Mouse (Mus musculus) MEL (cell line): ENCODE data around the gene Pan2. TPM values are rescaled to one million over a fixed set of nuclear protein-coding genes. Genes with fewer than 3 reads are reported as not detected.

ENCODE experiments used
- DNase-seq: peaks from one replicate; pipeline ENCODE4 v3.0.0; 2011; ENCODE audit warnings: low read depth, low spot score
- H3K27ac ChIP-seq: 2 replicates; pipeline ENCODE4 v1.5.1; 2012; ENCODE audit warnings: low read depth, mild to moderate bottlenecking, control low read depth, low read length, moderate library complexity; ENCODE audit not compliant: control insufficient read depth
- H3K27me3 ChIP-seq, 2 experiments: fragments of 150-350 bp in 1 of 2; sonication (generic) in 1 of 2; 2 replicates each; pipeline ENCODE4 v1.6.1; 2012; ENCODE audit warnings: low read length in 2 of 2, mild to moderate bottlenecking in 2 of 2, improper control_type of control experiment in 1 of 2, moderate library complexity in 1 of 2; ENCODE audit not compliant: insufficient read depth in 2 of 2, control insufficient read depth in 1 of 2
- H3K36me3 ChIP-seq, 2 experiments: 2 replicates each; pipeline ENCODE4 v1.6.1; 2012 to 2014; ENCODE audit warnings: low read length in 2 of 2, improper control_type of control experiment in 1 of 2, inconsistent platforms in 1 of 2, mild to moderate bottlenecking in 1 of 2; ENCODE audit not compliant: insufficient read depth in 2 of 2, control insufficient read depth in 1 of 2
- H3K4me1 ChIP-seq, 2 experiments: fragments of 150-350 bp in 1 of 2; sonication (generic) in 1 of 2; 2 replicates each; pipeline ENCODE4 v1.6.1; 2012; ENCODE audit warnings: low read length in 2 of 2, improper control_type of control experiment in 1 of 2, mild to moderate bottlenecking in 1 of 2; ENCODE audit not compliant: insufficient read depth in 2 of 2, control insufficient read depth in 1 of 2
- H3K4me3 ChIP-seq, 2 experiments: fragments of 150-350 bp in 1 of 2; sonication (generic) in 1 of 2; 2 replicates each; pipeline ENCODE4 v1.5.1; 2012; ENCODE audit warnings: low read depth in 2 of 2, low read length in 2 of 2, mild to moderate bottlenecking in 2 of 2, moderate library complexity in 2 of 2, control low read depth in 1 of 2, improper control_type of control experiment in 1 of 2; ENCODE audit not compliant: control insufficient read depth in 1 of 2, insufficient read depth in 1 of 2
- H3K79me2 ChIP-seq: 2 replicates; pipeline ENCODE4 v1.6.1; 2012; ENCODE audit warnings: mild to moderate bottlenecking, low read length, moderate library complexity; ENCODE audit not compliant: control insufficient read depth, poor library complexity, insufficient read depth
- H3K9ac ChIP-seq: 2 replicates; pipeline ENCODE4 v1.6.1; 2012; ENCODE audit warnings: low read depth, mild to moderate bottlenecking, control low read depth, low read length, moderate library complexity; ENCODE audit not compliant: control insufficient read depth, poor library complexity, severe bottlenecking
- H3K9me3 ChIP-seq: fragments of 150-350 bp; sonication (generic); replicated peaks from 2 replicates; pipeline ENCODE4 v1.6.1; 2012; ENCODE audit warnings: mild to moderate bottlenecking, low read length, improper control_type of control experiment, moderate library complexity; ENCODE audit not compliant: insufficient read depth
- BHLHE40 ChIP-seq: IDR thresholded peaks from 2 replicates; pipeline ENCODE4 v1.6.1; 2012; ENCODE audit warnings: low read depth, mild to moderate bottlenecking, inconsistent platforms, low read length, improper control_type of control experiment, borderline replicate concordance
- CHD1 ChIP-seq: IDR thresholded peaks from 2 replicates; pipeline ENCODE4 v1.6.1; 2012; ENCODE audit warnings: low read depth, mild to moderate bottlenecking, inconsistent platforms, low read length, improper control_type of control experiment
- E2F4 ChIP-seq: IDR thresholded peaks from 2 replicates; pipeline ENCODE4 v1.6.1; 2011; ENCODE audit warnings: low read depth, low read length, improper control_type of control experiment, borderline replicate concordance
- ETS1 ChIP-seq: IDR thresholded peaks from 2 replicates; pipeline ENCODE4 v1.6.1; 2012; ENCODE audit warnings: low read depth, mild to moderate bottlenecking, inconsistent platforms, low read length, improper control_type of control experiment, moderate library complexity
- GATA1 ChIP-seq: IDR thresholded peaks from 2 replicates; pipeline ENCODE4 v1.6.1; 2011; ENCODE audit warnings: low read depth, low read length, improper control_type of control experiment
- HCFC1 ChIP-seq: IDR thresholded peaks from 2 replicates; pipeline ENCODE4 v1.6.1; 2012; ENCODE audit warnings: low read depth, mild to moderate bottlenecking, inconsistent platforms, low read length, improper control_type of control experiment, moderate library complexity
- MAX ChIP-seq: IDR thresholded peaks from 2 replicates; pipeline ENCODE4 v1.6.1; 2011; ENCODE audit warnings: low read length, improper control_type of control experiment
- MAZ ChIP-seq: IDR thresholded peaks from 2 replicates; pipeline ENCODE4 v1.6.1; 2012; ENCODE audit warnings: low read depth, mild to moderate bottlenecking, inconsistent platforms, low read length, improper control_type of control experiment
- MEF2A ChIP-seq: IDR thresholded peaks from 2 replicates; pipeline ENCODE4 v1.6.1; 2014; ENCODE audit warnings: low read depth, mild to moderate bottlenecking, inconsistent platforms, low read length, improper control_type of control experiment; ENCODE audit not compliant: poor library complexity, insufficient replicate concordance, severe bottlenecking; ENCODE audit errors: extremely low read depth
- MYC ChIP-seq: IDR thresholded peaks from 2 replicates; pipeline ENCODE4 v1.6.1; 2011; ENCODE audit warnings: low read depth, mild to moderate bottlenecking, low read length, improper control_type of control experiment, moderate library complexity
- NELFE ChIP-seq: IDR thresholded peaks from 2 replicates; pipeline ENCODE4 v1.6.1; 2011; ENCODE audit warnings: low read depth, low read length, improper control_type of control experiment
- POLR2A ChIP-seq, 2 experiments: IDR thresholded peaks; 2 replicates each; pipeline ENCODE4 v1.6.1; 2011 to 2012; ENCODE audit warnings: low read length in 2 of 2, mild to moderate bottlenecking in 2 of 2, control low read depth in 1 of 2, improper control_type of control experiment in 1 of 2, low read depth in 1 of 2, moderate library complexity in 1 of 2; ENCODE audit not compliant: control insufficient read depth in 1 of 2, insufficient read depth in 1 of 2, poor library complexity in 1 of 2
- POLR2AphosphoS5 ChIP-seq: IDR thresholded peaks from 2 replicates; pipeline ENCODE4 v1.6.1; 2012; ENCODE audit warnings: low read depth, borderline replicate concordance, mild to moderate bottlenecking, inconsistent platforms, low read length, moderate library complexity, mixed read lengths
- TBP ChIP-seq: IDR thresholded peaks from 2 replicates; pipeline ENCODE4 v1.8.0; 2011; ENCODE audit warnings: low read depth, low read length, improper control_type of control experiment
- TCF12 ChIP-seq: IDR thresholded peaks from 2 replicates; pipeline ENCODE4 v1.6.1; 2014; ENCODE audit warnings: low read depth, mild to moderate bottlenecking, inconsistent platforms, low read length, improper control_type of control experiment, moderate library complexity
- UBTF ChIP-seq: IDR thresholded peaks from 2 replicates; pipeline ENCODE4 v1.6.1; 2012; ENCODE audit warnings: low read depth, mild to moderate bottlenecking, inconsistent platforms, low read length, improper control_type of control experiment, moderate library complexity, borderline replicate concordance; ENCODE audit not compliant: insufficient read depth
- USF1 ChIP-seq: IDR thresholded peaks from 2 replicates; pipeline ENCODE4 v1.6.1; 2014; ENCODE audit warnings: low read depth, mild to moderate bottlenecking, inconsistent platforms, low read length, improper control_type of control experiment, moderate library complexity
- ZC3H11A ChIP-seq: IDR thresholded peaks from 2 replicates; pipeline ENCODE4 v1.6.1; 2012; ENCODE audit warnings: low read depth, mild to moderate bottlenecking, inconsistent platforms, low read length, improper control_type of control experiment
- ZKSCAN1 ChIP-seq: IDR thresholded peaks from 2 replicates; pipeline ENCODE4 v1.6.1; 2012; ENCODE audit warnings: low read depth, mild to moderate bottlenecking, inconsistent platforms, low read length, improper control_type of control experiment, moderate library complexity
- polyA plus RNA-seq, 2 experiments: library from polyadenylated mRNA; stranded (reverse) in 1 of 2; unstranded in 1 of 2; fragments of >175 nt in 1 of 2; fragments of >200 nt in 1 of 2; gene quantifications; 2 replicates each; pipeline versions ENCODE4 v1.2.1 to v1.2.4; 2012; ENCODE audit warnings: low replicate concordance in 2 of 2, low read depth in 1 of 2; ENCODE audit not compliant: insufficient read length in 2 of 2, insufficient read depth in 1 of 2, missing spikeins in 1 of 2
- total RNA-seq: library from RNA; depleted of rRNA; stranded (reverse); fragments of 300-350 nt; gene quantifications from 2 replicates; pipeline ENCODE4 v1.2.3, GENCODE M21; 2012; rRNA removed

Pan2 gene
- total and polyA plus RNA-seq, 3 experiments, result 6.8 to 28.6 TPM; not detected in 1

GRCm38 (mm10) chr10:128370601-128371000, 67.5 kb downstream of the Pan2 start:
- H3K4me3 ChIP-seq, result no peak overlapping the region
- H3K27me3 ChIP-seq, result no peaks in the 10 kb centered on the region

More at GRCm38 (mm10) chr10:128370601-128371000, 67.5 kb downstream of the Pan2 start:
- no peak for DNase-seq
- Histone ChIP-seq H3K4me1 (peaks cover 11 to 18% of the 10 kb centered on the region in 2 experiments), H3K9me3 (no peaks in the 10 kb centered on the region), H3K9ac (no peak overlapping the region), H3K27ac (no peak overlapping the region), H3K36me3 (peaks cover 0 to 13% of the 10 kb centered on the region in 2 experiments; a peak in 2 of 4 replicates)
- TF ChIP-seq USF1, result no peak
- TF ChIP-seq HCFC1, result no peak
- TF ChIP-seq ETS1, result no peak
- no peak for TF ChIP-seq BHLHE40
- no peak for TF ChIP-seq ZC3H11A
- no peak for TF ChIP-seq MEF2A
- TF ChIP-seq CHD1, result no peak
- TF ChIP-seq GATA1, result no peak
- TF ChIP-seq MAZ, result no peak
- TF ChIP-seq POLR2AphosphoS5, result no peak
- TF ChIP-seq MAX, result no peak
- TF ChIP-seq TCF12, result no peak
- no peak for TF ChIP-seq POLR2A (IDR thresholded peaks at IDR 0.05; ENCODE audit: control insufficient read depth in 1 of 2, insufficient read depth in 1 of 2, low read depth in 1 of 2, low read length in 2 of 2, poor library complexity in 1 of 2)
- TF ChIP-seq UBTF, result no peak
- TF ChIP-seq ZKSCAN1, result no peak
- no peak for TF ChIP-seq NELFE
- TF ChIP-seq E2F4, result no peak
- no peak for TF ChIP-seq MYC
- no peak for TF ChIP-seq TBP
- TF ChIP-seq, all 39 proteins: peak for 0
- H3K79me2 ChIP-seq, result peaks cover 2% of the 10 kb centered on the region; the same call in 1 of the 2 replicates

Other genes with a start within 250 kb of the Pan2 start
- 233 and 240 TPM in 2 replicates for gene Ptges3, start 244.4 kb upstream of the Pan2 start, total RNA-seq
- 100 to 1,000 TPM; 216 to 627 TPM for gene Ptges3, start 244.4 kb upstream of the Pan2 start, polyA plus RNA-seq
- gene Atp5b, start 220.1 kb upstream of the Pan2 start, total RNA-seq, result 2,164 and 2,193 TPM in 2 replicates
- 1,000 to 10,000 TPM in 1 of 2 experiments, 100 to 1,000 TPM in 1; 545 to 2,318 TPM for gene Atp5b, start 220.1 kb upstream of the Pan2 start, polyA plus RNA-seq
- gene Baz2a, start 211.8 kb upstream of the Pan2 start, total RNA-seq, result 5.5 and 8.2 TPM in 2 replicates
- gene Baz2a, start 211.8 kb upstream of the Pan2 start, polyA plus RNA-seq, result 10 to 100 TPM; 33.8 to 46.0 TPM
- gene Rbms2, start 123.0 kb upstream of the Pan2 start, total RNA-seq, result 5.1 and 5.8 TPM in 2 replicates
- gene Rbms2, start 123.0 kb upstream of the Pan2 start, polyA plus RNA-seq, result 10 to 100 TPM in 1 of 2 experiments, not detected in 1; 23.5 TPM
- gene Gls2, start 108.9 kb upstream of the Pan2 start, total RNA-seq, result 11.8 and 15.6 TPM in 2 replicates
- 10 to 100 TPM in 1 of 2 experiments, not detected in 1; 17.8 TPM for gene Gls2, start 108.9 kb upstream of the Pan2 start, polyA plus RNA-seq
- 13.8 and 17.2 TPM in 2 replicates for gene Spryd4, start 91.5 kb upstream of the Pan2 start, total RNA-seq
- gene Spryd4, start 91.5 kb upstream of the Pan2 start, polyA plus RNA-seq, result 10 to 100 TPM in 1 of 2 experiments, not detected in 1; 19.6 TPM
- gene Mip, start 77.5 kb upstream of the Pan2 start, total RNA-seq, result not detected in 2 replicates
- gene Mip, start 77.5 kb upstream of the Pan2 start, polyA plus RNA-seq, result under 1 TPM in 1 of 2 experiments, not detected in 1; 0.04 TPM
- gene Timeless, start 71.3 kb upstream of the Pan2 start, total RNA-seq, result 49.3 and 50.2 TPM in 2 replicates
- 100 to 1,000 TPM in 1 of 2 experiments, 10 to 100 TPM in 1; 89.8 to 627 TPM for gene Timeless, start 71.3 kb upstream of the Pan2 start, polyA plus RNA-seq
- gene Apon, start 49.2 kb upstream of the Pan2 start, total RNA-seq, result 0.27 and 0.46 TPM in 2 replicates
- gene Apon, start 49.2 kb upstream of the Pan2 start, polyA plus RNA-seq, result under 1 TPM in 1 of 2 experiments, not detected in 1; 0.46 TPM
- gene Apof, start 34.7 kb upstream of the Pan2 start, total RNA-seq, result not detected in 2 replicates
- not detected for gene Apof, start 34.7 kb upstream of the Pan2 start, polyA plus RNA-seq
- gene Stat2, start 32.8 kb upstream of the Pan2 start, total RNA-seq, result 3.4 and 3.6 TPM in 2 replicates
- 1 to 10 TPM in 1 of 2 experiments, not detected in 1; 6.6 TPM for gene Stat2, start 32.8 kb upstream of the Pan2 start, polyA plus RNA-seq
- gene Il23a, start 4.6 kb upstream of the Pan2 start, total RNA-seq, result 0.12 and 0.20 TPM in 2 replicates
- gene Il23a, start 4.6 kb upstream of the Pan2 start, polyA plus RNA-seq, result under 1 TPM in 1 of 2 experiments, not detected in 1; 0.29 TPM
- gene Cnpy2, start 19.1 kb downstream of the Pan2 start, total RNA-seq, result 92.4 and 98.1 TPM in 2 replicates
- gene Cnpy2, start 19.1 kb downstream of the Pan2 start, polyA plus RNA-seq, result 100 to 1,000 TPM in 1 of 2 experiments, not detected in 1; 107 TPM
- gene Cs, start 34.4 kb downstream of the Pan2 start, total RNA-seq, result 161 and 187 TPM in 2 replicates
- gene Cs, start 34.4 kb downstream of the Pan2 start, polyA plus RNA-seq, result 100 to 1,000 TPM; 133 to 256 TPM
- 6.8 and 7.7 TPM in 2 replicates for gene Coq10a, start 65.7 kb downstream of the Pan2 start, total RNA-seq
- gene Coq10a, start 65.7 kb downstream of the Pan2 start, polyA plus RNA-seq, result 10 to 100 TPM in 1 of 2 experiments, not detected in 1; 14.1 TPM
- 9.5 and 10.0 TPM in 2 replicates for gene Ankrd52, start 73.8 kb downstream of the Pan2 start, total RNA-seq
- gene Ankrd52, start 73.8 kb downstream of the Pan2 start, polyA plus RNA-seq, result 10 to 100 TPM in 1 of 2 experiments, not detected in 1; 39.9 TPM
- not detected in 2 replicates for gene Slc39a5, start 97.9 kb downstream of the Pan2 start, total RNA-seq
- not detected for gene Slc39a5, start 97.9 kb downstream of the Pan2 start, polyA plus RNA-seq
- 33.7 and 39.9 TPM in 2 replicates for gene Nabp2, start 108.2 kb downstream of the Pan2 start, total RNA-seq
- gene Nabp2, start 108.2 kb downstream of the Pan2 start, polyA plus RNA-seq, result 100 to 1,000 TPM; 166 to 249 TPM
- 25.4 and 28.1 TPM in 2 replicates for gene Rnf41, start 108.3 kb downstream of the Pan2 start, total RNA-seq
- 10 to 100 TPM in 1 of 2 experiments, not detected in 1; 27.4 TPM for gene Rnf41, start 108.3 kb downstream of the Pan2 start, polyA plus RNA-seq
- 22.3 and 24.8 TPM in 2 replicates for gene Smarcc2, start 155.9 kb downstream of the Pan2 start, total RNA-seq
- 100 to 1,000 TPM in 1 of 2 experiments, 10 to 100 TPM in 1; 68.8 to 226 TPM for gene Smarcc2, start 155.9 kb downstream of the Pan2 start, polyA plus RNA-seq
- gene Myl6, start 190.8 kb downstream of the Pan2 start, total RNA-seq, result 560 and 589 TPM in 2 replicates
- 100 to 1,000 TPM in 1 of 2 experiments, not detected in 1; 399 TPM for gene Myl6, start 190.8 kb downstream of the Pan2 start, polyA plus RNA-seq
- 1.8 and 2.6 TPM in 2 replicates for gene Myl6b, start 195.3 kb downstream of the Pan2 start, total RNA-seq
- gene Myl6b, start 195.3 kb downstream of the Pan2 start, polyA plus RNA-seq, result 10 to 100 TPM in 1 of 2 experiments, not detected in 1; 18.8 TPM
- gene Esyt1, start 222.5 kb downstream of the Pan2 start, total RNA-seq, result 35.1 and 35.9 TPM in 2 replicates
- 10 to 100 TPM; 53.4 to 57.0 TPM for gene Esyt1, start 222.5 kb downstream of the Pan2 start, polyA plus RNA-seq
- gene Zc3h10, start 244.4 kb downstream of the Pan2 start, total RNA-seq, result 14.2 and 14.6 TPM in 2 replicates
- 10 to 100 TPM in 1 of 2 experiments, not detected in 1; 17.3 TPM for gene Zc3h10, start 244.4 kb downstream of the Pan2 start, polyA plus RNA-seq
- gene Rpl41, start 246.0 kb downstream of the Pan2 start, total RNA-seq, result 6,649 and 6,931 TPM in 2 replicates
- over 10,000 TPM in 1 of 2 experiments, 100 to 1,000 TPM in 1; 274 to 10,905 TPM for gene Rpl41, start 246.0 kb downstream of the Pan2 start, polyA plus RNA-seq